Mouse (Mus musculus) stomach, postnatal 0 days (tissue): ENCODE measurements at regions not wholly inside any gene's neighbourhood (a gene's known extent, or its start where the extent isn't known, plus 50 kb on each side); places are given as distances from the start of the nearest gene placed in this dataset.

Experiments used
- ATAC-seq: fragments of 200-750 bp; cut with Nextera tagmentation; 2 replicates; pipeline ENCODE4 v1.8.0; 2017; ENCODE audit not compliant: low FRiP score, low TSS enrichment
- DNase-seq: peaks from one replicate; pipeline ENCODE4 v3.0.0-alpha.2; 2016; ENCODE audit warnings: low spot score
- H3K27ac ChIP-seq: fragments of 300-500 bp; sonication (generic); replicated peaks from 2 replicates; pipeline ENCODE4 v1.5.1; 2014; ENCODE audit warnings: mild to moderate bottlenecking, control low read depth
- H3K27me3 ChIP-seq: fragments of 300-500 bp; sonication (generic); 2 replicates; pipeline ENCODE4 v1.6.1; 2014; ENCODE audit warnings: low read length; ENCODE audit not compliant: control insufficient read depth, insufficient read depth
- H3K36me3 ChIP-seq: fragments of 300-500 bp; sonication (generic); 2 replicates; pipeline ENCODE4 v1.6.1; 2014; ENCODE audit warnings: low read length, mixed read lengths; ENCODE audit not compliant: control insufficient read depth, insufficient read depth
- H3K4me1 ChIP-seq: fragments of 300-500 bp; sonication (generic); replicated peaks from 2 replicates; pipeline ENCODE4 v1.6.1; 2014; ENCODE audit warnings: antibody characterized with exemption; ENCODE audit not compliant: control insufficient read depth, insufficient read depth
- H3K4me2 ChIP-seq: fragments of 300-500 bp; sonication (generic); replicated peaks from 2 replicates; pipeline ENCODE4 v1.6.1; 2014; ENCODE audit warnings: low read depth, mild to moderate bottlenecking, control low read depth, moderate library complexity
- H3K4me3 ChIP-seq: fragments of 300-500 bp; sonication (generic); 2 replicates; pipeline ENCODE4 v1.5.1; 2014; ENCODE audit warnings: low read depth, low read length, control low read depth
- H3K9ac ChIP-seq: fragments of 300-500 bp; sonication (generic); 2 replicates; pipeline ENCODE4 v1.6.1; 2014; ENCODE audit warnings: mild to moderate bottlenecking, low read length, control low read depth, mixed read lengths
- H3K9me3 ChIP-seq: fragments of 300-500 bp; sonication (generic); 2 replicates; pipeline ENCODE4 v1.6.1; 2016; ENCODE audit warnings: low read length; ENCODE audit not compliant: control insufficient read depth
- CTCF ChIP-seq: IDR thresholded peaks from 2 replicates; pipeline ENCODE4 v1.5.1; 2016; ENCODE audit warnings: antibody characterized with exemption, low read depth, mild to moderate bottlenecking, moderate library complexity
- EP300 ChIP-seq: optimal IDR thresholded peaks from 2 replicates; pipeline ENCODE3; 2016; ENCODE audit warnings: antibody characterized with exemption
- WGBS: fragments of 180-500 bp; shearing (Covaris S2); extraction: QIAGEN DNeasy Blood & Tissue Kit; methylation state at CpG from one replicate; pipeline ENCODE4 v1.1.7; 2014; 5-methylcytosine and 5-hydroxymethylcytosine counted together

- Histone ChIP-seq H3K4me1 (no peaks in the 10 kb centered on the region), H3K27me3 (no peaks in the 10 kb centered on the region), H3K4me3 (no peak overlapping the region), H3K9me3 (no peaks in the 10 kb centered on the region), H3K36me3 (no peaks in the 10 kb centered on the region), H3K4me2 (no peak overlapping the region), H3K9ac (no peak overlapping the region), H3K27ac (no peak overlapping the region)
- DNase-seq: no peak
- no peak for TF ChIP-seq CTCF
- no peak for ATAC-seq
- 82% methylated on average over 4 of the region's 4 CpGs for whole genome bisulfite sequencing
Measured at GRCm38 (mm10) chr14:71257650-71258049, 658.0 kb upstream of the Fam160b2 start.

GRCm38 (mm10) chr14:71254207-71254606, 654.6 kb upstream of the Fam160b2 start:
- 81% methylated on average over 1 of the region's 1 CpGs for WGBS
- ATAC-seq: no peak

GRCm38 (mm10) chr14:71252136-71252535, 652.5 kb upstream of the Fam160b2 start:
- no peak overlapping the region for H3K4me2 ChIP-seq
- no peak overlapping the region for H3K9ac ChIP-seq
- H3K27ac ChIP-seq: no peak overlapping the region
- no peak for TF ChIP-seq EP300
- no peak for TF ChIP-seq CTCF
- H3K4me3 ChIP-seq: no peak overlapping the region
- ATAC-seq: no peak
- H3K36me3 ChIP-seq: no peaks in the 10 kb centered on the region
- H3K4me1 ChIP-seq: no peaks in the 10 kb centered on the region
- 75% methylated on average over 3 of the region's 3 CpGs for WGBS
- DNase-seq: no peak
- no peaks in the 10 kb centered on the region for H3K27me3 ChIP-seq
- H3K9me3 ChIP-seq: no peaks in the 10 kb centered on the region

More at GRCm38 (mm10) chr14:71254207-71254606, 654.6 kb upstream of the Fam160b2 start:
- Histone ChIP-seq H3K36me3 (no peaks in the 10 kb centered on the region), H3K9me3 (no peaks in the 10 kb centered on the region), H3K4me3 (no peak overlapping the region), H3K4me1 (no peaks in the 10 kb centered on the region), H3K27ac (no peak overlapping the region), H3K27me3 (no peaks in the 10 kb centered on the region), H3K9ac (no peak overlapping the region), H3K4me2 (no peak overlapping the region)
- TF ChIP-seq EP300 (no peak), CTCF (no peak)
- DNase-seq: no peak

- ATAC-seq (no peak), DNase-seq (no peak)
- Histone ChIP-seq H3K4me1 (no peaks in the 10 kb centered on the region), H3K9ac (no peak overlapping the region), H3K4me2 (no peak overlapping the region), H3K9me3 (no peaks in the 10 kb centered on the region), H3K27me3 (no peaks in the 10 kb centered on the region), H3K36me3 (no peaks in the 10 kb centered on the region), H3K27ac (no peak overlapping the region), H3K4me3 (no peak overlapping the region)
- TF ChIP-seq CTCF: no peak
- TF ChIP-seq EP300: no peak
- WGBS: 95% methylated on average over 1 of the region's 1 CpGs
Measured at GRCm38 (mm10) chr14:71251116-71251515, 651.5 kb upstream of the Fam160b2 start.

- H3K27ac ChIP-seq: no peak overlapping the region
- ATAC-seq: no peak
- H3K4me3 ChIP-seq: no peak overlapping the region
- whole genome bisulfite sequencing: 31% methylated on average over 7 of the region's 7 CpGs
- H3K27me3 ChIP-seq: no peaks in the 10 kb centered on the region
- no peaks in the 10 kb centered on the region for H3K4me1 ChIP-seq
- no peak overlapping the region for H3K4me2 ChIP-seq
- H3K9ac ChIP-seq: no peak overlapping the region
- H3K9me3 ChIP-seq: no peaks in the 10 kb centered on the region
- no peaks in the 10 kb centered on the region for H3K36me3 ChIP-seq
- TF ChIP-seq EP300: no peak
- TF ChIP-seq CTCF: no peak
- DNase-seq: no peak
Measured at GRCm38 (mm10) chr14:71249387-71249965, 649.8 kb upstream of the Fam160b2 start.

- TF ChIP-seq EP300 (no peak), CTCF (no peak)
- no peak overlapping the region for H3K27ac ChIP-seq
- no peak overlapping the region for H3K9ac ChIP-seq
- H3K4me1 ChIP-seq: no peaks in the 10 kb centered on the region
- 76% methylated on average over 2 of the region's 2 CpGs for WGBS
- no peak overlapping the region for H3K4me2 ChIP-seq
- no peak for ATAC-seq
- H3K9me3 ChIP-seq: no peaks in the 10 kb centered on the region
- no peaks in the 10 kb centered on the region for H3K36me3 ChIP-seq
- H3K27me3 ChIP-seq: no peaks in the 10 kb centered on the region
- no peak overlapping the region for H3K4me3 ChIP-seq
- no peak for DNase-seq
Measured at GRCm38 (mm10) chr14:71248534-71248933, 648.9 kb upstream of the Fam160b2 start.
